Mouse (Mus musculus): ENCODE measurements at regions not wholly inside any gene's neighbourhood (a gene's known extent, or its start where the extent isn't known, plus 50 kb on each side); places are given as distances from the start of the nearest gene placed in this dataset.

DNA sequence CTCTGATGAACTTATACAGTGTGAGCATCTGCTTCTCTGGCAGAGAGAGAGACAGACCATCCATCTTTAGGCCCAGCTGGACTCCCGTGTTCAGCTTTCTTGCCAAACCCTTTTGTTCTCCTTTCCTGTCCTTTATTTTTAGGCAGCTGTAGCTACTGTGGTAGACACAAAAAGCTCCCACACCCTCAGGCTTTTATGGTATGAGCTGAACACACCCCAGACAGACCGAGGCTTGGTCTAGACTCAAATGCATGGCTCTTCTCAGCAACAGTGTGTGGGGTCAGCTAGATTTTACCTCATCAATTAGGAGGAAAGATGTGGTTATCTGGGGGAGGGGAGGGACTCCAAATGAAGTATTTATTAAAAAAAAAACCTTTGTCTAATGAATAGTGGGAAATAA lies 158.6 kb upstream of the Lnx1 start:
- no peak for TF ChIP-seq CTCF (IDR thresholded peaks at IDR 0.05; ENCODE audit: insufficient read depth, low read length)
- TF ChIP-seq POLR2A (IDR thresholded peaks at IDR 0.05; ENCODE audit: borderline replicate concordance, extremely low read depth, low read depth, low read length) = no peak
